Mouse (Mus musculus) thymus, postnatal 0 days (tissue): ENCODE data around the gene Med16. TPM values are rescaled to one million over a fixed set of nuclear protein-coding genes. Genes with fewer than 3 reads are reported as not detected.

Experiments used
- microRNA-seq: library from miRNA; unstranded; fragments of <30 nt; microRNA quantifications from one replicate; pipeline ENCODE4, GENCODE M21; 2016; ENCODE audit warnings: borderline number of aligned reads
- polyA plus RNA-seq: library from polyadenylated mRNA; unstranded; fragments of >200 nt; fragmentation: Nextera tagmentation; extraction: Ambion mirVana; gene quantifications from 2 replicates; pipeline ENCODE4 v1.2.1, GENCODE M21; 2015

Gene Med16
- polyA plus RNA-seq, 1 experiment from 2014 or later, result 39.1 TPM

Small RNAs within 50 kb of the gene (microRNA-seq; reads per million reads assigned to microRNA genes)
- gene Mir6910, result not detected

Other genes starting within 250 kb of the Med16 start
- 2.4 and 3.4 TPM in 2 replicates for gene Madcam1, start 244.4 kb downstream of the Med16 start, polyA plus RNA-seq
- gene Tpgs1, start 239.6 kb downstream of the Med16 start, polyA plus RNA-seq, result 56.0 and 58.2 TPM in 2 replicates
- gene Cdc34, start 226.7 kb downstream of the Med16 start, polyA plus RNA-seq, result 138 and 141 TPM in 2 replicates
- gene Gzmm, start 219.9 kb downstream of the Med16 start, polyA plus RNA-seq, result 0.35 and 0.48 TPM in 2 replicates
- 376 and 398 TPM in 2 replicates for gene Bsg, start 204.4 kb downstream of the Med16 start, polyA plus RNA-seq
- 0.05 TPM in 1 of 2 replicates, not detected in the other for gene Hcn2, start 192.3 kb downstream of the Med16 start, polyA plus RNA-seq
- gene Polrmt, start 162.3 kb downstream of the Med16 start, polyA plus RNA-seq, result 35.2 and 39.5 TPM in 2 replicates
- 0.23 TPM in 1 of 2 replicates, not detected in the other for gene Fgf22, start 153.8 kb downstream of the Med16 start, polyA plus RNA-seq
- 74.1 and 80.0 TPM in 2 replicates for gene Rnf126, start 142.0 kb downstream of the Med16 start, polyA plus RNA-seq
- 5.4 and 6.0 TPM in 2 replicates for gene Fstl3, start 131.7 kb downstream of the Med16 start, polyA plus RNA-seq
- 31.6 and 32.5 TPM in 2 replicates for gene Prss57, start 118.0 kb downstream of the Med16 start, polyA plus RNA-seq
- 50.5 and 51.3 TPM in 2 replicates for gene Palm, start 115.4 kb downstream of the Med16 start, polyA plus RNA-seq
- gene Misp, start 87.9 kb downstream of the Med16 start, polyA plus RNA-seq, result 7.5 and 10.5 TPM in 2 replicates
- 217 and 246 TPM in 2 replicates for gene Ptbp1, start 54.5 kb downstream of the Med16 start, polyA plus RNA-seq
- gene Prtn3, start 34.4 kb downstream of the Med16 start, polyA plus RNA-seq, result 1.7 TPM in 2 replicates
- 3.3 and 3.4 TPM in 2 replicates for gene Plppr3, start 34.3 kb downstream of the Med16 start, polyA plus RNA-seq
- 0.30 and 0.74 TPM in 2 replicates for gene Elane, start 22.7 kb downstream of the Med16 start, polyA plus RNA-seq
- gene Cfd, start 18.1 kb downstream of the Med16 start, polyA plus RNA-seq, result 4.2 TPM in 1 of 2 replicates, not detected in the other
- gene Gm26602, start 1.9 kb upstream of the Med16 start, polyA plus RNA-seq, result 5.3 and 15.5 TPM in 2 replicates
- 0.48 and 1.2 TPM in 2 replicates for gene Kiss1r, start 8.0 kb upstream of the Med16 start, polyA plus RNA-seq
- gene R3hdm4, start 12.3 kb upstream of the Med16 start, polyA plus RNA-seq, result 129 and 131 TPM in 2 replicates
- 3.7 TPM in 2 replicates for gene Arid3a, start 18.1 kb upstream of the Med16 start, polyA plus RNA-seq
- 77.5 and 85.8 TPM in 2 replicates for gene Wdr18, start 51.2 kb upstream of the Med16 start, polyA plus RNA-seq
- 0.09 and 0.20 TPM in 2 replicates for gene Grin3b, start 61.8 kb upstream of the Med16 start, polyA plus RNA-seq
- gene Tmem259, start 75.4 kb upstream of the Med16 start, polyA plus RNA-seq, result 19.4 and 25.8 TPM in 2 replicates
- gene Cnn2, start 79.7 kb upstream of the Med16 start, polyA plus RNA-seq, result 137 and 152 TPM in 2 replicates
- gene Abca7, start 87.6 kb upstream of the Med16 start, polyA plus RNA-seq, result 5.2 and 5.8 TPM in 2 replicates
- gene Arhgap45, start 107.7 kb upstream of the Med16 start, polyA plus RNA-seq, result 179 and 206 TPM in 2 replicates
- gene Polr2e, start 130.9 kb upstream of the Med16 start, polyA plus RNA-seq, result 153 and 158 TPM in 2 replicates
- 640 and 681 TPM in 2 replicates for gene Gpx4, start 138.2 kb upstream of the Med16 start, polyA plus RNA-seq
- 18.3 and 19.7 TPM in 2 replicates for gene Sbno2, start 196.6 kb upstream of the Med16 start, polyA plus RNA-seq
- 18.2 and 23.2 TPM in 2 replicates for gene Stk11, start 206.9 kb upstream of the Med16 start, polyA plus RNA-seq
- gene Atp5d, start 229.7 kb upstream of the Med16 start, polyA plus RNA-seq, result 588 TPM in 2 replicates
- gene Cbarp, start 231.9 kb upstream of the Med16 start, polyA plus RNA-seq, result 3.5 and 4.3 TPM in 2 replicates
- 13.1 and 18.8 TPM in 2 replicates for gene Midn, start 239.3 kb upstream of the Med16 start, polyA plus RNA-seq